Mouse (Mus musculus): ENCODE data around the gene Zbtb21. TPM values are rescaled to one million over a fixed set of nuclear protein-coding genes. Genes with fewer than 3 reads are reported as not detected.
"Not testable (repeated sequence)": the region's sequence is repeated elsewhere in the genome, so short reads cannot be mapped to it uniquely, and the experiment has no call there.

Zbtb21 gene
- polyA plus RNA-seq, 1 experiment from 2014 or later: 13.7 TPM

GRCm38 (mm10) chr16:97952371-97952770 lies 10.1 kb downstream of the Zbtb21 start:
- WGBS: 83% methylated on average over 4 of the region's 4 CpGs
- ATAC-seq: no peak
- H3K36me3 ChIP-seq (ENCODE audit: control insufficient read depth, insufficient read depth): peaks cover 24% of the 10 kb centered on the region

DNA sequence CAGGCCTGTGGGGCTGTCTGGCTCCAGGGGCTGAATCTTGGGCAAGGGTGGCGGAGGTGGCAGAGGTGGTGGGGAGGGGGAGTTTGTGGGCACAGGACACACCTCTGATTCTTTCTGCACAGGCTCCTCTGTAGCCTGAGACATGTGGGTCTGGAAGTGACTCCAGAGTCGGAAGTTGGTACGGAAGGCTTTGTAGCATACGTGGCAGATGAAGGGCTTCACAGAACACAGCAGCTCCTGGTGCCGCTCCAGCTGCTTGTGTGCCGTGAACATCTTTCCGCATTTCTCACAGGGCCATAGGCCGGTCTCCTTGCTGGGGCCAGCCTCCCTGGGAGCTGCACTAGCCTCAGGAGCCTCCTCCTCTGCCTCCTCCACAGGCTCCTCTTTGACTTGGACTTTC lies 12.4 kb downstream of the Zbtb21 start:
- no peak overlapping the region for H3K4me2 ChIP-seq (ENCODE audit: low read length)
- peaks cover 22% of the 10 kb centered on the region for H3K36me3 ChIP-seq (ENCODE audit: control insufficient read depth, insufficient read depth)
- H3K4me3 ChIP-seq (replicated peaks; ENCODE audit: low read length): no peak overlapping the region
- no peaks in the 10 kb centered on the region for H3K9me3 ChIP-seq (ENCODE audit: control insufficient read depth, low read length)
- no peak overlapping the region for H3K27ac ChIP-seq (ENCODE audit: low read length)
- no peak for ATAC-seq
- H3K27me3 ChIP-seq (replicated peaks; ENCODE audit: control insufficient read depth, insufficient read depth, low read length): no peaks in the 10 kb centered on the region
- WGBS: 93% methylated on average over 8 of the region's 8 CpGs
- no peaks in the 10 kb centered on the region for H3K4me1 ChIP-seq (replicated peaks; ENCODE audit: control insufficient read depth, insufficient read depth, low read length)
- H3K9ac ChIP-seq (replicated peaks; ENCODE audit: low read depth, low read length): no peak overlapping the region

More at GRCm38 (mm10) chr16:97952371-97952770, 10.1 kb downstream of the Zbtb21 start:
- H3K9me3 ChIP-seq (ENCODE audit: control insufficient read depth, low read length): no peaks in the 10 kb centered on the region
- no peak overlapping the region for H3K4me3 ChIP-seq (replicated peaks; ENCODE audit: low read length)
- H3K27ac ChIP-seq (ENCODE audit: low read length): no peak overlapping the region
- H3K9ac ChIP-seq (replicated peaks; ENCODE audit: low read depth, low read length): no peak overlapping the region
- no peaks in the 10 kb centered on the region for H3K27me3 ChIP-seq (replicated peaks; ENCODE audit: control insufficient read depth, insufficient read depth, low read length)
- H3K4me2 ChIP-seq (ENCODE audit: low read length): no peak overlapping the region
- no peaks in the 10 kb centered on the region for H3K4me1 ChIP-seq (replicated peaks; ENCODE audit: control insufficient read depth, insufficient read depth, low read length)

- no peaks in the 10 kb centered on the region for H3K9me3 ChIP-seq (ENCODE audit: control insufficient read depth, low read length)
- no peak overlapping the region for H3K4me3 ChIP-seq (replicated peaks; ENCODE audit: low read length)
- ATAC-seq: no peak
These were observed 13.6 kb downstream of the Zbtb21 start for GRCm38 (mm10) chr16:97948836-97949235.

GRCm38 (mm10) chr16:97946993-97947392 lies 15.4 kb downstream of the Zbtb21 start:
- H3K4me3 ChIP-seq (replicated peaks; ENCODE audit: low read length); H3K4me2 ChIP-seq (ENCODE audit: low read length); H3K27ac ChIP-seq (ENCODE audit: low read length); ATAC-seq; H3K27me3 ChIP-seq (replicated peaks; ENCODE audit: control insufficient read depth, insufficient read depth, low read length); H3K9ac ChIP-seq (replicated peaks; ENCODE audit: low read depth, low read length); H3K9me3 ChIP-seq (ENCODE audit: control insufficient read depth, low read length); H3K4me1 ChIP-seq (replicated peaks; ENCODE audit: control insufficient read depth, insufficient read depth, low read length): not testable (repeated sequence)
- 90% methylated on average over 2 of the region's 2 CpGs for WGBS
- H3K36me3 ChIP-seq (ENCODE audit: control insufficient read depth, insufficient read depth): peaks cover 17% of the 10 kb centered on the region

More at GRCm38 (mm10) chr16:97948836-97949235, 13.6 kb downstream of the Zbtb21 start:
- Histone ChIP-seq H3K27me3 (replicated peaks; ENCODE audit: control insufficient read depth, insufficient read depth, low read length) (no peaks in the 10 kb centered on the region), H3K9ac (replicated peaks; ENCODE audit: low read depth, low read length) (no peak overlapping the region), H3K4me2 (ENCODE audit: low read length) (no peak overlapping the region), H3K27ac (ENCODE audit: low read length) (no peak overlapping the region), H3K4me1 (replicated peaks; ENCODE audit: control insufficient read depth, insufficient read depth, low read length) (no peaks in the 10 kb centered on the region), H3K36me3 (ENCODE audit: control insufficient read depth, insufficient read depth) (peaks cover 24% of the 10 kb centered on the region)
- WGBS: 87% methylated on average over 4 of the region's 4 CpGs

DNA sequence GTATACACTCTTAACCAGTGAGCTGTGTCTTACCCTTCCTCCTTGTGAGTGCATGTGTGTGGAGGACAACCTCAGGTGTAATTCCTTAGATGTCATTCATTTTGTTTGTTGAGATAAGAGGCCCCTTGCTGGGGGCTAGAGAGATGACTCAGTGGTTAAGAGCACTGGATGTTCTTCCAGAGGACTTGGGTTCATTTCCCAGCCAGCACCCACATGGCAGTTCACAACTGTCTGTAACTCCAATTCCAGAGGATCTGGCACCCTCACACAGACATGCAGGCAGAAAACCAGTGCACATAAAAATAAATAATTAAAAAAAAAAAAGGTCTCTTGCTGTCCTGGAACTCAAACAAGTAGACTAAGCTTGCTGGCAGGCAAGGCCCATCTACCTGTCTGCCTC lies 20.6 kb downstream of the Zbtb21 start:
- no peak overlapping the region for H3K9ac ChIP-seq (replicated peaks; ENCODE audit: low read depth, low read length)
- no peak overlapping the region for H3K27ac ChIP-seq (ENCODE audit: low read length)
- ATAC-seq: no peak
- no peaks in the 10 kb centered on the region for H3K27me3 ChIP-seq (replicated peaks; ENCODE audit: control insufficient read depth, insufficient read depth, low read length)
- H3K36me3 ChIP-seq (ENCODE audit: control insufficient read depth, insufficient read depth): peaks cover 4% of the 10 kb centered on the region
- H3K4me2 ChIP-seq (ENCODE audit: low read length): no peak overlapping the region
- H3K9me3 ChIP-seq (ENCODE audit: control insufficient read depth, low read length): no peaks in the 10 kb centered on the region
- H3K4me1 ChIP-seq (replicated peaks; ENCODE audit: control insufficient read depth, insufficient read depth, low read length): no peaks in the 10 kb centered on the region
- no peak overlapping the region for H3K4me3 ChIP-seq (replicated peaks; ENCODE audit: low read length)

DNA sequence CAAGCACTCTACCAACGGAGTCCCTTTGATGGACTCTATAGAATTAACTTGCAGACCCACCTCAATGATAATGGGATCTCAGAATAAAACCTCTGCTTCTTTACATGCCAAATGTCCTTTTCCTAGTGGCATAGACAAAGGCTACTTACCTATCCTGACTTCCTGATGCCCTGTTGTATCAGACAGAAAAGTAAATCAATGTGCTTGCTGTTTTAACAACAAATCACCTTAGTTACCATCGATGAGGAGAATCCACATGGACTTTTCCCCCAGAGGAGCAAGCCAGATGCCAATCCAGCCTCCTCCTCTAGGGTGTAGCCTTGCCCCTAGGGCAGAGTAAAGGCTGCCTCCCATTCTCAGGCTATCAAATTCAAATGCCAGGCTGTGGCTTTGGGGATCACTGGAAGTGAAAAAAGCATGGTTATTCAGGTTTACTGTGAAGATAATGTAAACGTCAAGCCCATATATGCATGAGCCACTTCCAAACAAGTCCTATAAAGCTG lies 21.9 kb downstream of the Zbtb21 start:
- H3K36me3 ChIP-seq (ENCODE audit: control insufficient read depth, insufficient read depth): peaks cover 4% of the 10 kb centered on the region
- no peaks in the 10 kb centered on the region for H3K9me3 ChIP-seq (ENCODE audit: control insufficient read depth, low read length)
- no peaks in the 10 kb centered on the region for H3K4me1 ChIP-seq (replicated peaks; ENCODE audit: control insufficient read depth, insufficient read depth, low read length)
- H3K4me3 ChIP-seq (replicated peaks; ENCODE audit: low read length): no peak overlapping the region
- H3K9ac ChIP-seq (replicated peaks; ENCODE audit: low read depth, low read length): no peak overlapping the region
- no peak overlapping the region for H3K4me2 ChIP-seq (ENCODE audit: low read length)
- 91% methylated on average over 3 of the region's 3 CpGs for WGBS
- ATAC-seq: no peak
- no peaks in the 10 kb centered on the region for H3K27me3 ChIP-seq (replicated peaks; ENCODE audit: control insufficient read depth, insufficient read depth, low read length)
- no peak overlapping the region for H3K27ac ChIP-seq (ENCODE audit: low read length)

DNA sequence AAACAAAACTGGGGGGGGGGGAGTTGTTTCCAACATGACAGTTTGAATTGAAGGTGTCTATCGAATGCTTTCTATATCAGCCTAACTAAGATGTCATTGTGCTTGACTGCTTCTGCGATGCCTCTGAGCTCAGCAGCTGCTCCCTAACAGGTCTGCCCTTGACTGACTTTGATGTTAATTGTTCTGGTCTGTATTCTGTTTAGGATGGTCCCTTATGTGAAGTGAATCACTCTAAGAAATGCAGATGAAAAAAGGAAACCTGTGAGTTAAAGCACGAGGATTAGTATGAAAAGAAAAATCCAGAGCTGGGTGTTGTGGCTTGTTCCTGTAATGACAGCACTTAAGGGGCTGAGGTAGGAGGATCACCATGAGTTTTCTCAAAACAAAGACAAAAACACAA lies 26.6 kb downstream of the Zbtb21 start:
- no peak overlapping the region for H3K9ac ChIP-seq (replicated peaks; ENCODE audit: low read depth, low read length)
- H3K4me1 ChIP-seq (replicated peaks; ENCODE audit: control insufficient read depth, insufficient read depth, low read length): no peaks in the 10 kb centered on the region
- 85% methylated on average over 3 of the region's 3 CpGs for WGBS
- ATAC-seq: no peak
- no peak overlapping the region for H3K4me3 ChIP-seq (replicated peaks; ENCODE audit: low read length)
- H3K9me3 ChIP-seq (ENCODE audit: control insufficient read depth, low read length): no peaks in the 10 kb centered on the region
- no peaks in the 10 kb centered on the region for H3K27me3 ChIP-seq (replicated peaks; ENCODE audit: control insufficient read depth, insufficient read depth, low read length)
- no peak overlapping the region for H3K27ac ChIP-seq (ENCODE audit: low read length)
- H3K4me2 ChIP-seq (ENCODE audit: low read length): no peak overlapping the region
- no peaks in the 10 kb centered on the region for H3K36me3 ChIP-seq (ENCODE audit: control insufficient read depth, insufficient read depth)

DNA sequence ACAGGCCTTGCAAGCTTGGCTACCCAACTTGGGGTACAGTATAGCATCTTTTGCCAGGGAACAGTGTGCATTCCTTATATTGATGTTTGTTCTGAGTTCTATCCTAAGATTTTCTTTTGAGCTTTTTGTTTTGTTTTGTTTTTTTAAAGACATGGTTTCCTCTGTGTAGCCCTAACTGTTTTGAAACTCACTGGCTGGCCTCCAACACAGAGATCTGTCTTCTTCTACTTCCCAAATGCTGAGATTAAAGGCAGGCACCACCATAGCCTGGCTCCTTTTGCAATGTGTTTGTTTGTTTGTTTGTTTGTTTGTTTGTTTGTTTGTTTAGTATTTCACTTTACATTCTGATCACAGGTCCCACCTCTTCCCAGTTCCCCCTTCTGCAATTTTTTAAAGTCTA lies 32.2 kb downstream of the Zbtb21 start:
- H3K4me1 ChIP-seq (replicated peaks; ENCODE audit: control insufficient read depth, insufficient read depth, low read length): no peaks in the 10 kb centered on the region
- no peaks in the 10 kb centered on the region for H3K27me3 ChIP-seq (replicated peaks; ENCODE audit: control insufficient read depth, insufficient read depth, low read length)
- H3K4me3 ChIP-seq (replicated peaks; ENCODE audit: low read length): no peak overlapping the region
- no peaks in the 10 kb centered on the region for H3K36me3 ChIP-seq (ENCODE audit: control insufficient read depth, insufficient read depth)
- H3K4me2 ChIP-seq (ENCODE audit: low read length): no peak overlapping the region
- H3K9ac ChIP-seq (replicated peaks; ENCODE audit: low read depth, low read length): no peak overlapping the region
- no peaks in the 10 kb centered on the region for H3K9me3 ChIP-seq (ENCODE audit: control insufficient read depth, low read length)
- ATAC-seq: no peak
- H3K27ac ChIP-seq (ENCODE audit: low read length): no peak overlapping the region

DNA sequence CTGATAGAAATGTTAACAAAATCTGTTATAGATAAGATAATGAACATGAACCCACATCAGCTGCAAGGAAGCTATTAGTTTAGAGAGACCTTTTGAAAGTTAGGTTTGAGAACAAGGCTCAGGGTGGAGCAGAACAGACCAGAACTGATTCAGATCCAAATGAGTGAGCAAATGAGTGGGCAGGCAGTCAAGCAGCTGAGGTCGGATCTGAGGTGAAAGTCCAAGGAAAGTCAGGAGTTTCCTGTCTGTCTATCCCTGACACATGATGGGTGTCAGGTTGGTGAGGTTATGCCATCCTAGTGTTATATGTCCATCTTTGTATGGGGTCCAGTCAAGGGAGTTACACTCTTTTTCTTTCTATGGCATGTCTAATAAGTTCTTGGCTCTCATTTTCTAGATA lies 32.9 kb downstream of the Zbtb21 start:
- H3K4me3 ChIP-seq (replicated peaks; ENCODE audit: low read length): no peak overlapping the region
- H3K4me1 ChIP-seq (replicated peaks; ENCODE audit: control insufficient read depth, insufficient read depth, low read length): no peaks in the 10 kb centered on the region
- H3K27ac ChIP-seq (ENCODE audit: low read length): no peak overlapping the region
- H3K27me3 ChIP-seq (replicated peaks; ENCODE audit: control insufficient read depth, insufficient read depth, low read length): no peaks in the 10 kb centered on the region
- WGBS: 50% methylated on average over 1 of the region's 1 CpGs
- H3K36me3 ChIP-seq (ENCODE audit: control insufficient read depth, insufficient read depth): no peaks in the 10 kb centered on the region
- no peak for ATAC-seq
- no peak overlapping the region for H3K9ac ChIP-seq (replicated peaks; ENCODE audit: low read depth, low read length)
- H3K9me3 ChIP-seq (ENCODE audit: control insufficient read depth, low read length): no peaks in the 10 kb centered on the region
- no peak overlapping the region for H3K4me2 ChIP-seq (ENCODE audit: low read length)

GRCm38 (mm10) chr16:97927331-97927938 lies 35.0 kb downstream of the Zbtb21 start:
- no peak overlapping the region for H3K4me2 ChIP-seq (ENCODE audit: low read length)
- peaks cover 6% of the 10 kb centered on the region for H3K4me1 ChIP-seq (replicated peaks; ENCODE audit: control insufficient read depth, insufficient read depth, low read length)
- no peak for ATAC-seq
- no peaks in the 10 kb centered on the region for H3K9me3 ChIP-seq (ENCODE audit: control insufficient read depth, low read length)
- H3K27me3 ChIP-seq (replicated peaks; ENCODE audit: control insufficient read depth, insufficient read depth, low read length): peaks cover 5% of the 10 kb centered on the region; the same call in 1 of the 2 replicates
- no peak overlapping the region for H3K4me3 ChIP-seq (replicated peaks; ENCODE audit: low read length)
- no peaks in the 10 kb centered on the region for H3K36me3 ChIP-seq (ENCODE audit: control insufficient read depth, insufficient read depth)
- H3K9ac ChIP-seq (replicated peaks; ENCODE audit: low read depth, low read length): no peak overlapping the region
- no peak overlapping the region for H3K27ac ChIP-seq (ENCODE audit: low read length)
- 86% methylated on average over 3 of the region's 3 CpGs for WGBS

All from forebrain, embryonic 16.5 days (tissue).